Mouse (Mus musculus): ENCODE measurements around the gene Ahr. TPM values are rescaled to one million over a fixed set of nuclear protein-coding genes. Genes with fewer than 3 reads are reported as not detected.

The Ahr gene
- polyA plus RNA-seq, 1 experiment from 2014 or later, result 2.2 TPM

DNA sequence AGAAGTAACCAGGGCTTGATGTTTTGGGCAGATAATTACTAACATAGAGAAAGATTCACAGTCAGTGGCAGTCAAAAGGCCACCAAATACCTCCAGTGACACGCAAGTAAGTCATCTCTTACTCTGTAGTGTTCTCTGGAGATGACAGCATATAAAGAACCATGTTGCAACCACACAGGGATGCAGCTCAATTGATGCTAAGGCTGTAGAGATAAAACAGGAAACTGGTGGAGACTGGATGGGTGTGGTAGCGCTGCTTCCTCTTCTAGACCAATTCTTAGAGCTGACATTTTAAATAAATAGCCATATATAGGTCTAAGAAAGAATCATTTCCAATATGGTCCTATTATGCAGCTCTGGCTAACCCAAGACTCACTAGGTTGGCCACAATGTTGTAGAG is 54.1 kb downstream of the Ahr start:
- 80% methylated on average over 2 of the region's 2 CpGs for WGBS (ENCODE audit: insufficient replicate concordance)

DNA sequence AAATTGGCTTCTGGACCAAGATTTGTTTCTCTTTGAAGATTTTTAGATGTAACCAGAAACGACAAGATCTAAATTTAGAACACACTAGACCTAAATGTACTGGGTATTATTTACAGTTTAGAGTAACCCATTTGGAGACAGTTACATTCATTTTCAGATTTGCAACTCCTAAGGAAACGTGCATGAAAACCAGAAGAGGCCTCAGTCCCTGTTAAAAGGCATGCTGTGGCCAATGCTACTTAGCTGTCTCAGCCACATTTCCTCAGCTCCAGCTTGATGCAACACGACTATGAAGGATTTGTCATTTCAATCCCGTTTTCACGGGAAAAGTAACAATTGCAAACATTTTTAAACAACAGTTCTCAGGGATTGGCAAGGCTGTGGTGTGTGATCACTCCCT is 55.9 kb downstream of the Ahr start:
- WGBS (ENCODE audit: insufficient replicate concordance), result 71% methylated on average over 5 of the region's 5 CpGs
- Histone ChIP-seq H3K27me3 (ENCODE audit: control insufficient read depth, insufficient read depth, low read length) (no peaks in the 10 kb centered on the region), H3K27ac (ENCODE audit: low read depth, low read length) (no peak overlapping the region), H3K9me3 (replicated peaks; ENCODE audit: control insufficient read depth, low read length) (no peaks in the 10 kb centered on the region), H3K36me3 (ENCODE audit: control insufficient read depth, insufficient read depth, low read length) (no peaks in the 10 kb centered on the region), H3K9ac (ENCODE audit: low read depth, low read length) (no peak overlapping the region), H3K4me1 (ENCODE audit: control insufficient read depth, insufficient read depth, low read length) (no peaks in the 10 kb centered on the region), H3K4me3 (ENCODE audit: low read depth, low read length) (no peak overlapping the region), H3K4me2 (no peak overlapping the region)
- ATAC-seq (replicated peaks; ENCODE audit: insufficient number of reproducible peaks, low FRiP score, low TSS enrichment), result no peak

More for the DNA sequence above, 54.1 kb downstream of the Ahr start:
- H3K9me3 ChIP-seq (replicated peaks; ENCODE audit: control insufficient read depth, low read length), result no peaks in the 10 kb centered on the region
- no peak overlapping the region for H3K27ac ChIP-seq (ENCODE audit: low read depth, low read length)
- H3K4me2 ChIP-seq, result no peak overlapping the region
- H3K4me1 ChIP-seq (ENCODE audit: control insufficient read depth, insufficient read depth, low read length), result no peaks in the 10 kb centered on the region
- no peak for ATAC-seq (replicated peaks; ENCODE audit: insufficient number of reproducible peaks, low FRiP score, low TSS enrichment)
- no peak overlapping the region for H3K9ac ChIP-seq (ENCODE audit: low read depth, low read length)
- no peaks in the 10 kb centered on the region for H3K36me3 ChIP-seq (ENCODE audit: control insufficient read depth, insufficient read depth, low read length)
- H3K27me3 ChIP-seq (ENCODE audit: control insufficient read depth, insufficient read depth, low read length), result no peaks in the 10 kb centered on the region
- H3K4me3 ChIP-seq (ENCODE audit: low read depth, low read length), result no peak overlapping the region

DNA sequence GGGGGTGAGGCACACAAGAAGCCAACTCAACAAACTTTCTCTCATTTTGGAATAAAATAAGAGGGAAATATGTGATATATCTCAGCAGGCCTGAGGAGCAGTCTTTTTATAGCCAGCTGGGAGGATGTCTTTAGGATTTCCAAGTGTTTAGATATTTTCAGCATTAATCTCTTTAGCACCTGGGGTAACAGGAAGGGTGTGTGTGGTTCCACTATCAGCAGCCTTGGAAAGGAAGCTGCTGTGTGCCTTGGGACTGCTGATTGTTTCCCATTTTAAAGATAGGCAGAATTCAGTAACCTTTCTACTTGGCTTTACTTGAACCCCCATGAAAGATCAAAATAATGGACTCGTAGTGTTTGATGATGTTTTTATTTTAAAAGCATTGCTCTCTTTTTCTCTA is 71.4 kb downstream of the Ahr start:
- Histone ChIP-seq H3K27me3 (ENCODE audit: control insufficient read depth, insufficient read depth, low read length) (no peaks in the 10 kb centered on the region), H3K36me3 (ENCODE audit: control insufficient read depth, insufficient read depth, low read length) (no peaks in the 10 kb centered on the region), H3K4me1 (ENCODE audit: control insufficient read depth, insufficient read depth, low read length) (no peaks in the 10 kb centered on the region), H3K4me3 (ENCODE audit: low read depth, low read length) (no peak overlapping the region), H3K9ac (ENCODE audit: low read depth, low read length) (no peak overlapping the region), H3K27ac (ENCODE audit: low read depth, low read length) (no peak overlapping the region), H3K9me3 (replicated peaks; ENCODE audit: control insufficient read depth, low read length) (no peaks in the 10 kb centered on the region), H3K4me2 (no peak overlapping the region)
- ATAC-seq (replicated peaks; ENCODE audit: insufficient number of reproducible peaks, low FRiP score, low TSS enrichment), result no peak
- 59% methylated on average over 1 of the region's 1 CpGs for WGBS (ENCODE audit: insufficient replicate concordance)

DNA sequence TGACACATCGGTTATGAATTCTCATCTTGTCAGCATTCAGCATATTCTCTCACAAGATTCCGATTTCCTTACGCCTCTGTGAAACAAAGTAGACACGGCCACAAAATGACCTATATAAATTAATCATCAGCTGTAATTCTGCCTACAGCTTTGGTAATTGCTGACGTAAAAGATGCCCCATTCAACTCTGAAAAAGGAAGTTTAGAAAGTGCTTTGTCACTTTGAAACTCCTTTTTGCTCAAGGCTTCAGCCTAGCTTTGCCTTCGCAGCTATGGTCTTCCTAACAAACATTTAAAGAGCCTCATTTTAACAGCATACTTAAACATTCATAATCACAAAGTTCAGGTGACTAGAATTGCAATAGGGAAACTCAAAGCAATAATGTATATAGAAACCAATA is 72.2 kb downstream of the Ahr start:
- Histone ChIP-seq H3K36me3 (ENCODE audit: control insufficient read depth, insufficient read depth, low read length) (no peaks in the 10 kb centered on the region), H3K9me3 (replicated peaks; ENCODE audit: control insufficient read depth, low read length) (no peaks in the 10 kb centered on the region), H3K4me1 (ENCODE audit: control insufficient read depth, insufficient read depth, low read length) (no peaks in the 10 kb centered on the region), H3K27ac (ENCODE audit: low read depth, low read length) (no peak overlapping the region), H3K27me3 (ENCODE audit: control insufficient read depth, insufficient read depth, low read length) (no peaks in the 10 kb centered on the region), H3K9ac (ENCODE audit: low read depth, low read length) (no peak overlapping the region), H3K4me2 (no peak overlapping the region), H3K4me3 (ENCODE audit: low read depth, low read length) (no peak overlapping the region)
- WGBS (ENCODE audit: insufficient replicate concordance), result 80% methylated on average over 6 of the region's 6 CpGs
- no peak for ATAC-seq (replicated peaks; ENCODE audit: insufficient number of reproducible peaks, low FRiP score, low TSS enrichment)

DNA sequence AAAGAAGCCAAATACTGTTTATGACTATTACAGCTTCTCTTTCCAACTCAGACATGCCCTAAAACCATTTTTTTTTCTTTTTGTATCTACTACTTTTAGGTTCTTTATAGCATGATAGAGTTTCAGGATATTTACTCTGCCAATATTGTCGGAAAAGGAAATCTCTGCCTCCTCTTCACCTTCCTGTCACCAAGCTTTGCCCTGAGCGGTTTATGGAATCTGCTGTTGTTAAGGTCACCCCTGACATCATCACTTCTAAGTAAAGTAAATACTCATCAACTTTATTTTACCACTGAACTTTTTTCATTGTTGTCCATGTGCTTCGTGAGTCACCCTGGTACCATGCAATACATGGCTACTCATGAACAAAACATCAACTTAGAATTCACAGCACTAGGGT is 75.2 kb downstream of the Ahr start:
- H3K27ac ChIP-seq (ENCODE audit: low read depth, low read length), result no peak overlapping the region
- H3K4me2 ChIP-seq, result no peak overlapping the region
- WGBS (ENCODE audit: insufficient replicate concordance), result 66% methylated on average over 3 of the region's 3 CpGs
- no peaks in the 10 kb centered on the region for H3K4me1 ChIP-seq (ENCODE audit: control insufficient read depth, insufficient read depth, low read length)
- H3K27me3 ChIP-seq (ENCODE audit: control insufficient read depth, insufficient read depth, low read length), result no peaks in the 10 kb centered on the region
- no peak overlapping the region for H3K4me3 ChIP-seq (ENCODE audit: low read depth, low read length)
- H3K36me3 ChIP-seq (ENCODE audit: control insufficient read depth, insufficient read depth, low read length), result no peaks in the 10 kb centered on the region
- H3K9ac ChIP-seq (ENCODE audit: low read depth, low read length), result no peak overlapping the region
- ATAC-seq (replicated peaks; ENCODE audit: insufficient number of reproducible peaks, low FRiP score, low TSS enrichment), result no peak
- H3K9me3 ChIP-seq (replicated peaks; ENCODE audit: control insufficient read depth, low read length), result no peaks in the 10 kb centered on the region
